Mouse (Mus musculus): Measurements from ENCODE around the gene Katnal1. TPM values are rescaled to one million over a fixed set of nuclear protein-coding genes. Genes with fewer than 3 reads are reported as not detected.
A peak's percentile ranks its signal among the peaks of the same experiment; 100 is the strongest.

The Katnal1 gene
- 10 to 100 TPM in 1 of 2 experiments, 1 to 10 TPM in 1; 8.0 to 10.3 TPM for total RNA-seq (2021)

DNA sequence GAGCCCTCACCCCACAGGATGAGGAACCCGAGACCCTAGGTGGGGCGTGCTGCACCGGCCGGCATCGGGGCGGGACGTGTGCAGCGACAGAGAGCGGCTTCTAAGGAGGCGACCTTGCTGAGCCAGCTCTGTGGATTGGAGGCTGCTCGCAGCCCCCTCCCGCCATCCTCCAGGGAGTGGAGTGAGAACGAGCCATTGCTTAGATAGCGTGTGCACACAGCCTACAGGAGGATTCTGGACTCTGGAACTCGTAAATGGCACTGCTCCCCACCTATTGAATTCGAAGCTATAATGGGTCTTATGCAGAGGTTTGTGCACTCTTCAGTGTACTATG is at the start of gene Katnal1:
Gene Katnal1 (minus strand): TSS at position 205 of the 334 bp plus-strand sequence.
- DNase-seq: no peak
- intact Hi-C loops (cut with DNase I): loop anchor here (2.0 to 5.0 kb wide), 2 partner anchors 66 to 303 kb away; partner anchors contain the start of gene Gm42791

- intact Hi-C loops (cut with DNase I): no loop called here
- DNase-seq: no peak
Measured at GRCm38 (mm10) chr5:148978458-148979165, 49.5 kb upstream of the Katnal1 start.

- peak in 1 of 2 experiments; percentile 18 for DNase-seq
Measured at GRCm38 (mm10) chr5:148977698-148978457, 48.8 kb upstream of the Katnal1 start.

GRCm38 (mm10) chr5:148976876-148977275 is 47.8 kb upstream of the Katnal1 start:
- no peak for DNase-seq
- intact Hi-C loops (cut with DNase I): no loop called here

More at GRCm38 (mm10) chr5:148977698-148978457, 48.8 kb upstream of the Katnal1 start:
- intact Hi-C loops (cut with DNase I): no loop called here

GRCm38 (mm10) chr5:148975035-148975434 is 45.9 kb upstream of the Katnal1 start:
- no peak for DNase-seq
- intact Hi-C loops (cut with DNase I): no loop called here

GRCm38 (mm10) chr5:148973019-148973668 is 44.0 kb upstream of the Katnal1 start:
- intact Hi-C loops (cut with DNase I): no loop called here
- no peak for DNase-seq

DNA sequence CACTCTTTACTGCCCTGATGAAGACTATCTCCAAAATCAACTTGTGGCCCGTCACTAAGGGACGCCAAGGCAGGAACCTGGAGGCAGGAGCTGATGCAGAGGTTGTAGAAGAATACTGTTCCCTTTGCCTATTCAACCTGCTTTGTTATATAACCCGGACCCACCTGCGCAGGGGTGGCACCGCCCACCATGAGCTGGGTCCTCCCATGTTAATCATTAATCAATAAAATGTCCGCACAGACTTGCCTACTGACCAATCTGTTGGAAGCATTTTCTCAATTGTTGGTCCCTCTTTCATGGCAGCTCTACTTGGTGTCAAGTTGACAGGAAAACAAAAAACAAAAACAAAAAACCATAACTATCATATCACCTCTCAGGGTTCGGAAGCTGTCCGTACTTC is 43.0 kb upstream of the Katnal1 start:
- no peak for DNase-seq
- intact Hi-C loops (cut with DNase I): no loop called here

GRCm38 (mm10) chr5:148969648-148970047 is 40.5 kb upstream of the Katnal1 start:
- DNase-seq: peak in 1 of 2 experiments; percentile 37
- intact Hi-C loops (cut with DNase I): no loop called here

DNA sequence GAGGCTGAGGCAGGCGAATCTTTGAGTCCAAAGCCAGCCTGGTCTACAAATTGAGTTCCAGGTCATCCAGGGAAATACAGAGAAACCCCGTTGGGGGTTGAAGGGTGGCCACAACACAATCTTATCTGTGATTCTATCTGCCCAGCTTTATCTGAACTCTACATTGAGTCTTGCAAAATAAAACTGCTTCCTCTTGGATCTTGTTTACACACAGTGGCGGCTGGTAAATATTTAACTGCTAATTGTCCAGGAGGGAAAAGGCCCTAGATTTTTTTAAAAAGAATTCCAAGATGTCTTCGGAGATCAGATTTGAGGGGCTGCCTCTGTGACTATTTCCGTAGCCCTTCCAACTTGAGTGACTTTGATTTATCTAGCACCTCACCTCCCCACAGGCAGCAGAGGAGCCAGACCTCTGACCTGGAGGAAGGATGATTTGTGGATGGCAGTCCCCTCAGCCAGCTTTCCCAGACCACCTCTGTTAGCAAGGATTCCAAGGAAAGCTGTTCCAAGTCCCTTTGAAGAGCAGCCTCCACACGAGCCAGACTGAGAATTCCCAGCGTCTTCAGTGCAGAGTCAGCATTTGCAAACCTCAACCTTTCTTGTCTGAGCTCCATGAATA is 39.9 kb upstream of the Katnal1 start:
- DNase-seq: no peak
- intact Hi-C loops (cut with DNase I): no loop called here

- DNase-seq: no peak
- intact Hi-C loops (cut with DNase I): no loop called here
Measured at GRCm38 (mm10) chr5:148968179-148968578, 39.1 kb upstream of the Katnal1 start.

- no peak for DNase-seq
- intact Hi-C loops (cut with DNase I): no loop called here
Measured at GRCm38 (mm10) chr5:148966395-148966794, 37.3 kb upstream of the Katnal1 start.

DNA sequence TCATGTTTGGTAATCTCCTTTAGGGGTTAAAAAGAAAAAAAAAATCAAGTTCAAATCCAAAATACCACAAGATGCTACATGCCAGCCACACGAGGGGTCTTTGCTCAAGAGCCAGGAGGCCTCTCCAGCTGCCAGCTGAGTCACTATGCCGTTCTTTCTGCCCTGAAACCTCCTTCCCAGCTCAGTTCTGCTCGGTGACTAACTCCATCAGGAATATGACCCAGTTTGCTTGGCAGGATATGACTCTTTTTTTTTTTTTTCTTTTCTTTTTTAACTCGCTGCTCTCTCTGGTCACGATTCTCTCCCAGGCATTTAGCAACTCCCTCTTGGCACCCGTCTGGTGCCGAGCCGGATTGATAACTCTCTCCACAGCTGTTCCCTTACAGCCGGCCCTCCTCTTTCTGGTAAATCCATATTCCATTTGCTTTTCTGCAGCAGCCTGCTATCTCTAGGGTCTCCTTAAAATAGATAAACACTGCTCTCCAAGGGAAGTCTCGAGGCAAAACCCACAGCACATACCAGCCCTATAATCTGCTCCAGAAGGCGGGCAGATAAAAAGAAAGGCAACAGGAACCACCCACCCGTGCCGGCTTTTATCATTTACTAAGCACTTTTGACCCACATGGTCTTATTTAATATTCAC is 36.7 kb upstream of the Katnal1 start:
- intact Hi-C loops (cut with DNase I): no loop called here
- peak; percentile 38 to 60 for DNase-seq

DNA sequence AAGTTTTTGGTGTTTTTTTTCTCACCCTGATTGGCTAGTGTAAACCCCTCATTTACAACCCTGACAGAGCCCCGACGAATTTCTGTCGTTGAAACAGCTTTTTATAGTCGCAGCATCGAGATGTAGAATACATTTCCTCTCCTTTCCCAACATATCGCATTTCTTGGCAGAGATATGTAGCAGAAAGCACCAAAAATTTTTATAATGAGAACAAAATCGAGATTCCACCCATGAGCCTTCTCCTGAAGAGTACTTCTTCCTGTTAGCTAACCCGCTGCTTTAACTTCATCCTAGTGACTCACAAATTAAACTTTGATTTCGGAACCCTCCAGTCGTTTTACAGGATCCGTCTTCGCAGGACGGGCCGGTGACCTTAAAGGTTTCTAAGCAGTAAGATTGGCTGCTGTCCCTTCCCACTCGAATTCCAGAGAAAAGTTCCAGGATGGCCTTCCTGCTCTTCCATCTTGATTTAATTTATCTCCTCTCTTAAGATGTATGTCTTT is 36.0 kb upstream of the Katnal1 start:
- intact Hi-C loops (cut with DNase I): no loop called here
- DNase-seq: no peak

DNA sequence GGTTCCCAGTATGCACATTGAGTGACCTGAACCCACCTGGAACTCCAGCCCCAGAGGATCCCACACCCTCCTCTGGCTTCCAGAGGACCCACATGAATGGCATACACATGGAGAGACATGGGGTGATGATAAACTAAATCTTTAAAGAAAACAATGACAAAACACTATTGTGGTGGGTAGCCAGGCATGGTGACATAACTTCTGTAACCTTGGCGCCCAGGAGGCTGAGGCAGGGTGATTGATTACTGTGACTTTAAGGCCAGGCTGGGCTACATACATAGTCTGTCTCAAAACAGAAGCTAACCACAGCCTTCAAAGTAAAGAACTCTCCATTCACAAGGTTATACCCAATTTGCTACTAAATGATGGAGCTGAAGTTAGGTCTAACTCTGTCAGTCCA is 35.1 kb upstream of the Katnal1 start:
- no peak for DNase-seq
- intact Hi-C loops (cut with DNase I): no loop called here

DNA sequence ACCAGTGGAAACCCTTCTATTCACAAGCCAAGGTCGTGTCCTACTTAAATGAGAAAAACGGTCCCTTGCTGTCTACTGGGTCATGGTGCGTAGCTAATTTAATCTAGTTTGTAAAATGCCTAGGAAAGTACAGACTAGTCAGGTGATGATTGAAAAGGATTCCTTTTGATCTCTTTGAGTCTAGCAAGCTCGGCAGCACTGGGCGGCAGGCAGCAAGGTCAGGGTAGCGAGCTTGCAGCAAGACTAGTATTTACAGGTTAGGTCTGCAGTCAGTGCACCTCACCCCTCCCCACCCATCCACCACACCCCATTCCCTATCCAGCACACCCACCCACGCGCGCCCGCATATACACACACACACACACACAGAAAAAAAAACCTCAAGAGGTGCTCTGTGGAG is 31.1 kb upstream of the Katnal1 start:
- no peak for DNase-seq
- intact Hi-C loops (cut with DNase I): no loop called here

GRCm38 (mm10) chr5:148959068-148959990 is 30.2 kb upstream of the Katnal1 start:
- intact Hi-C loops (cut with DNase I): no loop called here
- peak; percentile 40 to 61 for DNase-seq

DNA sequence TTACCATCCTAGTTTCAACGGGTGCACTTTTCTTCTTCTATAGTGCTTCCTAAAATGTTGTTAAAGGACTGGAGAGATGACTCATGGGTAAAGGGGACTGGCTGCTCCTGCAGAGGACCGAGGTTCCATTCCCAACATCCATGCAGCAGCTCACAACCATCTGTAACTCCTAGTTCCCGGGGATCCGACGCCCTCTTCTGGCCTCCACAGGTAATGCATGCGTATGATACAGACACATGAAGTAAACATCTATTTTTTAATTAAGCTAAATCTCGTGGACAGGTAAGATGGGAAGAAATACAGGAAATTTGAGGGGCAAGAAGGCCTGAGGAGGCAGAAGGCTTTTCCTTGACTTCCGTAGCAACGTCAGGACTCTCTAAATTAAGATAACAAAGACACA is 29.2 kb upstream of the Katnal1 start:
- no peak for DNase-seq
- intact Hi-C loops (cut with DNase I): no loop called here

DNA sequence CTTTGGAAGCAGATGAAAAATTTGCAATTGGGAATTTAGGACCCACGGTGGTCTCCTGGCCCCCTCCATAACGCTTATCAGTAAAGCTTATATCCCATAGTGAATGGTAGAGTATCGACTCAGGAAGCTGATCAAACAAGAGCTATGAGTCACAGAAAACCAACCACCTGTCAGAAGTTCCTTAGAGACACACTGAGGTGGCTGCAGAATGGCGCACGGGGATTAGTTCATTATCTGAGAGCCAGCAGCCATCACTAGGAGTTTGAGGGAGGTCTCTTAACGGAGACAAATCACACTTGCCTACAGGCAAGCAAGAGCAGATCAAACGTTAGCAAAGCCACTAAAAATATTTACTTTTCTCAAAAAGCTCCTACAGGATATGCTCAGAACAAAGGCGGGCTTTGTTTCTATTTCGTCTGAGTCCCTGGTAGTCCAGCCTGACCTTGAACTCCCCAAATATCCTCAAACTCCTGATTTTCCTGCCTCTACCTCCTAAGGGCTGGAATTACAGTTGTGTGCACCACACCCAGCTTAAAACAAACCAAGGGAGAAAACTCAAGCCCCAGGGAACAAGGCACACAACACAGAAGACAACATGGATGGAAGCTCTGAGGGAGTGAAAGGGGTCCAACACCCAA is 27.9 kb upstream of the Katnal1 start:
- intact Hi-C loops (cut with DNase I): no loop called here
- DNase-seq: no peak

DNA sequence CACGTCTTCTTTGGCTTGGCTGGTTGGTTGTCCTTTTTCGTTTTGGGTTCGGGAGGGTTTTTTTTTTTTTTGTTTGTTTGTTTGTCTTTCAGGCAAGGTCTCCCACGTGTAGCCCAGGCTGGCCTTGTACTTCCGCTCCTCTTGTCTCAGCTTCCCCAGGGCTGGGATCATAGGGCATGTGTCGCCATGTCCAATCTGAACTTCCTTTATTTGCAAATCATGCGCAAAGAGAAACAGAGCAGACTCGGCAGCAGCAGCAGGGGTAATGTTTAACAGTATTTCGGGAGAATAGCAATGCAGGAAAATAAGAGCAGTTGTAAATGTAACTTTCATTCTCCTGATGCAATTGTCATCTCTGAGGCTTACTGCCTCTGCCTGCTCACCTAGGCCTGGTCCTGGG is 27.0 kb upstream of the Katnal1 start:
- DNase-seq: no peak
- intact Hi-C loops (cut with DNase I): no loop called here

Measured in heart, postnatal 36 days (tissue).